Mouse (Mus musculus) olfactory bulb, adult 2 months (tissue): ENCODE results near the gene Trim38.

Experiments
- CTCF ChIP-seq: fragments of 200-500 bp; IDR thresholded peaks from 2 replicates; pipeline ENCODE4 v1.5.1; 2012; ENCODE audit warnings: low read depth, mild to moderate bottlenecking, low read length, moderate library complexity; ENCODE audit not compliant: insufficient read depth
- POLR2A ChIP-seq: fragments of 200-500 bp; IDR thresholded peaks from 2 replicates; pipeline ENCODE4 v1.6.1; 2012; ENCODE audit warnings: mild to moderate bottlenecking, low read depth, low read length, moderate library complexity; ENCODE audit not compliant: insufficient read depth

GRCm38 (mm10) chr13:23765172-23765513 lies 4.6 kb upstream of the Trim38 start:
- TF ChIP-seq POLR2A, result no peak
- no peak for TF ChIP-seq CTCF
